Mouse (Mus musculus): ENCODE results near the gene Grk6.

DNA sequence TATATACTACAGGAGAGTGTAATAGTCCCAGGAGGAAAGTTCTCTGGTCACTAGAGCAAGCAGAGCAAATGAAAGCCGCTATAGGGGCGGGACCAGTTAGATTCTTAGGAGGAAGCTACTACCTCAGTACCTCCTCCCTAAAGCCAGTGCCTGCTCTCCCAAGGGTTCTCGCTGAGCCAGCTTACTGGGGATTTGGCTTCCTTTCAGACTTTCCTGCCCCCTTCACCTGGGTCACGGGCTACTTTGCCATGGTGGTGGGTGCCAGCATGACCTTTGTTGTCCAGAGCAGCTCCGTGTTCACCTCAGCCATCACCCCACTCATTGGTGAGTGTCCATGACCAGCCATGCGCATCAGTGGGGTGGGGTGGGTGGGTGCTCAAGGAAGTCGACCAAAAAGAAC, 33.0 kb upstream of the Grk6 start:
- TF ChIP-seq POLR2A (IDR thresholded peaks at IDR 0.05; ENCODE audit: borderline replicate concordance, control insufficient read depth, low read depth, low read length) (no peak), CTCF (IDR thresholded peaks at IDR 0.05; ENCODE audit: control insufficient read depth, insufficient read depth, low read length) (no peak)

All from bone marrow, adult 2 months (tissue).